Mouse (Mus musculus) embryonic facial prominence, embryonic 11.5 days (tissue): ENCODE data around the gene Erich6b. TPM values are rescaled to one million over a fixed set of nuclear protein-coding genes. Genes with fewer than 3 reads are reported as not detected.

Experiments
- ATAC-seq: fragments of 200-750 bp; cut with Nextera tagmentation; replicated peaks from 2 replicates; pipeline ENCODE4 v1.8.0; 2017; ENCODE audit warnings: low read depth; ENCODE audit not compliant: insufficient number of reproducible peaks, low FRiP score, low TSS enrichment
- DNase-seq: peaks from one replicate; pipeline ENCODE4 v3.0.0-alpha.2; 2015; ENCODE audit warnings: low spot score
- H3K27ac ChIP-seq: fragments of 300-500 bp; sonication (generic); replicated peaks from 2 replicates; pipeline ENCODE4 v1.5.1; 2014; ENCODE audit warnings: mild to moderate bottlenecking, low read depth, low read length, control low read depth
- H3K27me3 ChIP-seq: fragments of 300-500 bp; sonication (generic); 2 replicates; pipeline ENCODE4 v1.6.1; 2014; ENCODE audit warnings: mild to moderate bottlenecking, low read length, moderate library complexity, mixed read lengths; ENCODE audit not compliant: control insufficient read depth, insufficient read depth
- H3K36me3 ChIP-seq: fragments of 300-500 bp; sonication (generic); replicated peaks from 2 replicates; pipeline ENCODE4 v1.6.1; 2014; ENCODE audit warnings: low read depth, mild to moderate bottlenecking, low read length, moderate library complexity, mixed read lengths; ENCODE audit not compliant: control insufficient read depth, insufficient read depth
- H3K4me1 ChIP-seq: fragments of 300-500 bp; sonication (generic); 2 replicates; pipeline ENCODE4 v1.6.1; 2014; ENCODE audit warnings: low read length, mixed read lengths; ENCODE audit not compliant: control insufficient read depth, insufficient read depth
- H3K4me2 ChIP-seq: fragments of 300-500 bp; sonication (generic); 2 replicates; pipeline ENCODE4 v1.6.1; 2014; ENCODE audit warnings: low read depth, mild to moderate bottlenecking, control low read depth, low read length, moderate library complexity
- H3K4me3 ChIP-seq: fragments of 300-500 bp; sonication (generic); 2 replicates; pipeline ENCODE4 v1.5.1; 2014; ENCODE audit warnings: low read depth, low read length, control low read depth
- H3K9ac ChIP-seq: fragments of 300-500 bp; sonication (generic); replicated peaks from 2 replicates; pipeline ENCODE4 v1.6.1; 2014; ENCODE audit warnings: mild to moderate bottlenecking, control low read depth, low read length
- H3K9me3 ChIP-seq: fragments of 300-500 bp; sonication (generic); replicated peaks from 2 replicates; pipeline ENCODE4 v1.6.1; 2016; ENCODE audit warnings: mild to moderate bottlenecking, low read length, inconsistent platforms, mixed read lengths; ENCODE audit not compliant: control insufficient read depth
- WGBS: fragments of 180-500 bp; shearing (Covaris S2); extraction: QIAGEN DNeasy Blood & Tissue Kit; methylation state at CpG from one replicate; pipeline ENCODE4 v1.1.7; 2014; 5-methylcytosine and 5-hydroxymethylcytosine counted together
- polyA plus RNA-seq: library from polyadenylated mRNA; unstranded; fragments of >200 nt; fragmentation: Nextera tagmentation; extraction: Ambion mirVana; gene quantifications from 2 replicates; pipeline ENCODE4 v1.2.1, GENCODE M21; 2014

The Erich6b gene
- polyA plus RNA-seq, 1 experiment from 2014 or later: not detected

DNA sequence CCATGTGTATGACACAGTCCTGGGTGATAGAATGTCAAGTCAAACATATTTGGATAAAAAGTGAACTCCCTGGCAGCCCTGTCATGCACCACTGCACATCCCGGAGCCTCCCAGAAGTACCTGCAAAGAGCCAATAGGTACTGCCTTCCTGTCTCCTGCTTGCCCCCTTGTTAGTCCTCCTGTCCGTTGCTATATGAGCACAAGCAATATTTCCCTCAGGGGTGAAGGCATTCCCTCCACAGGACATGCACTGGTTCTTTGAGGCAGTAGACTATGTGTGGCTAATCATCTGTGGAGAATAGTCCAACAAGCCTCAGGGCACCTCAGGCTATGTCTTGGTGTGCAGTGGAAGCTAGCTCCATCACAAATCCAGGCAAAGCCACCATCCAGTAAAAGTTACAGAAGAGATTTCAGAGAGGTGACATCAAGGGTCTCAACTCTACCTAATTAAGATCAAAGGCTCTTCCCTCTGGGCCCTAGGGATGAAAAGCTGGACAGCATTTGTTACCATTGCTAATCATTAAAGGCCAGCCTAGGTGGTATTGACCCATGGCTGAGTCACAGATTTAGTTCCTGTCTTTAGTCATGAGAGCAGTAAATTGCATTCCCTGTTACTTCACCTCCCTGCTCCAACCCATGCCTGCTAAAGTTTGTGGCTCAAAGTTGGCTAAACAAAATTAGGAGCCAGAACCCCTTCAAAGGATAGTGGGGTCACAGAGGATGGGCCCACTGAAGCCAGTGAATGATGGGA, 23.5 kb downstream of the Erich6b start:
- Histone ChIP-seq H3K36me3 (no peaks in the 10 kb centered on the region), H3K9ac (no peak overlapping the region), H3K4me1 (no peaks in the 10 kb centered on the region), H3K4me3 (no peak overlapping the region), H3K27ac (no peak overlapping the region), H3K9me3 (no peaks in the 10 kb centered on the region), H3K27me3 (no peaks in the 10 kb centered on the region), H3K4me2 (no peak overlapping the region)
- DNase-seq: no peak
- ATAC-seq: no peak
- 73% methylated on average over 2 of the region's 2 CpGs for WGBS

DNA sequence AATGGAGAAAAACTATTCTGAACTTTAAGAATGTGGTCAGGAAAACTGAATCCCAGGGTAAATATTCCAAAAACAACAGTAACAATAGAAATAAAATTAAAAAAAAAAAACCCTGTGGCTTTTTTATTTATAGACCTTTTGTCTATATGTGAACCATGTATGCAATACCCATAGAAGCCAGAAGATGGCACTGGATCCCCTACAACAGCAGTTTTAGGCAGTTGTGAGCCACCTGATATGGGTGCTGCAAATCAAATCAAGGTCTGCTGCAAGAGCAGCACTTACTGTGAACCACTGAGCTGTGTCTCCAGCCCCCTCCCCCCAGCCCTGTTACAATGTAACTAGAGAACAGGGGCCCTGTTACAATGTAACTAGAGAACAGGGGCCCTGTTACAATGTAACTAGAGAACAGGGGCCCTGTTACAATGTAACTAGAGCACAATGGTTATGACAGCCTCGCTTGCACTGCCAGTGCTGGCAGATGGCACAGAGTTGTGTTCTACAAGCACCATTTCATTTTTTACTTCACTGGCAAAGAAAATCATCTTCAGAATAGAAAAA, 27.1 kb downstream of the Erich6b start:
- Histone ChIP-seq H3K27ac (no peak overlapping the region), H3K27me3 (no peaks in the 10 kb centered on the region), H3K36me3 (no peaks in the 10 kb centered on the region), H3K9ac (no peak overlapping the region), H3K4me3 (no peak overlapping the region), H3K4me2 (no peak overlapping the region), H3K4me1 (no peaks in the 10 kb centered on the region), H3K9me3 (no peaks in the 10 kb centered on the region)
- no peak for DNase-seq
- 88% methylated on average over 1 of the region's 1 CpGs for WGBS
- ATAC-seq: no peak

DNA sequence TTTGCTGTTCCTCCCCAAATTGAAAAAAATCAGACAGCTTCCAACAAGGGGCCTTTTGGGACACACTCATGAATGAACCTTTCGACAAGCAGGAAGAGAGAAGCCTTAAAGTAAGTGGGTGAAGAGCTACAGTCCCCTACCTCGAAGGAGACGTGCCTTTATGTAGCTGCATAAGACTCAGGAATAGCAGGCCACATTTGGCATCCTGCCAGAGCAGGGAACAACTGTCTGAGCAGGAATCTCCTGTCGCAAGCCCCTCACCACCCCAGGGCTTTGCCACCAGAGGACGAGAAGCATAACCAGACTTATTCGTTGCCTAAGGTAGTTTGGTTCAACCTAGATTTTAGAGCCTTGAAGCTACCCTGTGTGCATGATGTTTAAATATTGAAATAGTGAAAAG, 34.3 kb downstream of the Erich6b start:
- no peaks in the 10 kb centered on the region for H3K27me3 ChIP-seq
- no peaks in the 10 kb centered on the region for H3K9me3 ChIP-seq
- H3K4me2 ChIP-seq: no peak overlapping the region
- H3K4me3 ChIP-seq: no peak overlapping the region
- H3K27ac ChIP-seq: no peak overlapping the region
- H3K36me3 ChIP-seq: no peaks in the 10 kb centered on the region
- ATAC-seq (no peak), DNase-seq (peak; percentile 4)
- no peaks in the 10 kb centered on the region for H3K4me1 ChIP-seq
- 66% methylated on average over 6 of the region's 6 CpGs for WGBS
- no peak overlapping the region for H3K9ac ChIP-seq

DNA sequence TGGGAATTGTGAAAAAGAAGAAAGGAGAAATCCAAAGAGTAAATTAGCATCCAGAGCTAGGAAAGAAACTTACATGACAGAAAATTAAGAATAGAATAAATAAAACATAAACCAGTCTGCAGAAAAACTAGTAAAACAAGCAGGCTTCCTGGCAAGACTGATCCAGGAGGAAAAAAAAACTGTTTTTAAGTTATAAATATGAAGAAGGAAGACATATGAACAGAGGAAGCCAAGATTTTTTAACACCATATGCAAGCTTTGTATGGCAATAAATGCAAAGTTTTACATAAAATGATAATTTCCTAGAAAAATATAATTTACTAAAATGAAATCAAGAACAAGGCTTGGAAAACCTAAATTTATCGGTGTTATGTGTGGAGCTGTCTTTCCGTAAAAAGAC, 48.4 kb downstream of the Erich6b start:
- Histone ChIP-seq H3K9me3 (no peaks in the 10 kb centered on the region), H3K27ac (no peak overlapping the region), H3K4me2 (no peak overlapping the region), H3K36me3 (no peaks in the 10 kb centered on the region), H3K4me1 (no peaks in the 10 kb centered on the region), H3K4me3 (no peak overlapping the region), H3K9ac (no peak overlapping the region), H3K27me3 (no peaks in the 10 kb centered on the region)
- no peak for ATAC-seq
- WGBS: 90% methylated on average over 2 of the region's 2 CpGs
- DNase-seq: no peak

DNA sequence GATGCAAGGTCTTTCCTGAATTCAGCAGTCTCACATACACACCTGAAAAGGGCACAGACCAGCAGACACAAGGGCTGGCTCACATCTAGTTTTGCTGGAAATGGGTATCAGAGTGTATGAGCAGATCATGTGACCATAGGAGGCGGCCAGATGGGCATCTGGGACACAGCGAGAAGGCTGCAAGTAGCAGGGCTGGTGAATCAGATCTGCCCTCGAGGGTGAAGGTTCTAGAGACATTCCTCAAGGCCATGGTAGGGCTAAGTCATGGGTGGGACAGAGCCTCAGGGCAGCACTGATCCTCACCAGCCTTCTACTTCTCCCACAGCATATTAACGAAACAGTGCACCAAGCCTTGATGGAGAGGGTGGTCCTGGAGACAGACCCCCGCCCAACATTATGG, 54.0 kb downstream of the Erich6b start:
- Histone ChIP-seq H3K4me1 (no peaks in the 10 kb centered on the region), H3K36me3 (no peaks in the 10 kb centered on the region), H3K9me3 (no peaks in the 10 kb centered on the region), H3K4me2 (no peak overlapping the region), H3K9ac (no peak overlapping the region), H3K27me3 (no peaks in the 10 kb centered on the region), H3K4me3 (no peak overlapping the region), H3K27ac (no peak overlapping the region)
- ATAC-seq (no peak), DNase-seq (no peak)
- 82% methylated on average over 5 of the region's 5 CpGs for WGBS

DNA sequence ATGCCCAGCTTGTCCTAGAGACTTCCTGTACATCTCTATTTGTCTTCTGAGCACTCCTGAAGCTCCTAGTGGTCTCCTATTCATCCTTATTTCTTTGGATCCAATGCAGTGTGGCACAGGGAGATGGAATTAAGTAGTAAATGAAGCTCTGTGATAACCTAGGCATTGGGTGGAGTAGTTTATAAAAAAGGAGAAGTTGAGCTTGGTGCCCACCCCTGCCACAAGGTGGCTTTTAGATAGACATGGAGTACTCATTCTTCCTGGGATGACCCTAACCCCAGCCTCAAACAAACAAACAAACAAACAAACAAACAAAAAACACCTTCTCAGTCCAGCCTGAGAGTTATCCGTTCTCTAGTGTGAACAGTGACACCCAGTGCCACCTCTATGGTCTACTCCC, 55.9 kb downstream of the Erich6b start:
- no peaks in the 10 kb centered on the region for H3K27me3 ChIP-seq
- 90% methylated on average over 1 of the region's 1 CpGs for WGBS
- DNase-seq (no peak), ATAC-seq (no peak)
- no peak overlapping the region for H3K9ac ChIP-seq
- H3K27ac ChIP-seq: no peak overlapping the region
- no peaks in the 10 kb centered on the region for H3K36me3 ChIP-seq
- no peak overlapping the region for H3K4me3 ChIP-seq
- H3K9me3 ChIP-seq: no peaks in the 10 kb centered on the region
- H3K4me1 ChIP-seq: no peaks in the 10 kb centered on the region
- no peak overlapping the region for H3K4me2 ChIP-seq

DNA sequence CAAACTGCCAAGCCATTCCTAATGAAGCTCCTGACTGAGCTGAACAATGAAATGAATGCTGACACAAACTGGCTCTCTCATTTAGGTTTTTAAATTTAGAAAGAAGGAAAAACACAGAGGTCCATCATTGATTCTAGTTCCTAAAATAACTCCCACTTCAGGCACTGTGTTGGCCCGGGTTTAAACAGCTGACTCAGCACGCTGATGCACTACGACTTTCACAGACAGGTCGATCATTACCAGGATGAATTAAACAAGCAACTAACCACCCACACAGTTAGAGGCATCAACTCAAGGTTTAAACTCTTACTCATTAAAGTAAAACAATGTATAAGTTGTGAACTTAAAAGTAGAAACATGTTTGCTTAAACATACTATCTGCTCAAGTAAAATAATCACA, 64.6 kb downstream of the Erich6b start:
- Histone ChIP-seq H3K4me2 (no peak overlapping the region), H3K27me3 (no peaks in the 10 kb centered on the region), H3K4me3 (no peak overlapping the region), H3K9me3 (no peaks in the 10 kb centered on the region), H3K9ac (no peak overlapping the region), H3K27ac (no peak overlapping the region), H3K36me3 (no peaks in the 10 kb centered on the region; the same call in none of the 2 replicates), H3K4me1 (no peaks in the 10 kb centered on the region)
- 91% methylated on average over 4 of the region's 4 CpGs for WGBS
- ATAC-seq (no peak), DNase-seq (no peak)

DNA sequence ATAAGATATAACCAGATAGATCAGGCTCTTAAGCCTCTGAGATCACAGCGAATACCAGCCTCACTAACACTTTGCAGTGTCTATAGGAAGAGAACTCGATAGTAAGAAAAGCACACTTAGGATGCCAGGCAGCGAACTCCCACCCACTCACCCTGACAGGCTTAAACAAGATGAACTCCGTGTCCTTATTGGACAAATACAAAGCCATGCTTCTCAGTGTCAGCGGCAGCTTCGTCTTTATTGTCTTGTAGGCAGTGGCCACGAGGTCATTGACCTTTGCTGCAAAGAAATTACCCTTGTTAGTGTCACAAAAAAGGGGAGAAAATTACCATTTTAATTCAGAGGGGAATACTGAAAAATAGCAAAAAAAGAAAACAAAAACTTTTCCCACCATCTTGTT, 65.7 kb downstream of the Erich6b start:
- no peak overlapping the region for H3K4me3 ChIP-seq
- H3K27ac ChIP-seq: no peak overlapping the region
- no peaks in the 10 kb centered on the region for H3K4me1 ChIP-seq
- H3K4me2 ChIP-seq: no peak overlapping the region
- H3K9me3 ChIP-seq: no peaks in the 10 kb centered on the region
- 63% methylated on average over 7 of the region's 7 CpGs for WGBS
- no peak for DNase-seq
- no peaks in the 10 kb centered on the region for H3K27me3 ChIP-seq
- H3K36me3 ChIP-seq: no peaks in the 10 kb centered on the region; the same call in none of the 2 replicates
- ATAC-seq: no peak
- no peak overlapping the region for H3K9ac ChIP-seq
